Mouse (Mus musculus) NIH3T3 (cell line): ENCODE results near the gene Snai1.

Experiments
- DNase-seq: peaks from one replicate; pipeline ENCODE4 v3.0.0-alpha.2; 2012; ENCODE audit warnings: low read depth

Gene Snai1

DNA sequence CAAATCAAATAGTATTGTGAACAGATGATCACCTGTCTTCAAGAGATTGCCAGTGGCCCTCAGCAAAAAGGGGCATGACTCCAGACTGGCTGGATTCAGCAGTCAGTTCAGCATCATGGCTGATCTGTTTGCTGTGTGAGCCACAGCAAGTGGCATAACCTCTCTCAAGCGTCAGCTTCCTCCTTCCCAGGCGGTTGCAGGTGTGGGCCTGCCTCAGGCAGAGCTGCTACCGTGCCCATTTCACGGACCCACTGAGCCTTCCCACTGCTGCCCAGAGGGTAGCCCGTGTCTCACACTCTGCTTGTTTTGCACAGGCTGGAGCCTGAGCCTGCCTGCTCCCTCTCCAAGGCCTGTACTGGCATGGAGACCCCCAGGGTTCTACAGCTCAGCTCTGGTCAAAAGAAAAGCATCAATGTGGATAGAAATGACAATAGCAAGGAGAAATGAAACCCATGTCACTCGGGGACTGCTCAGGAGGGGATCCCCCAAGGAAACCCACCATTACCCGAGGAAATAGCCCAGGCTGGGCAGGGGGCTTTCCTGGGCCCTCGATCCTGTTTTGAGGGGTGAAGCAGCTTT is 13.4 kb downstream of the Snai1 start:
- DNase-seq, result no peak

DNA sequence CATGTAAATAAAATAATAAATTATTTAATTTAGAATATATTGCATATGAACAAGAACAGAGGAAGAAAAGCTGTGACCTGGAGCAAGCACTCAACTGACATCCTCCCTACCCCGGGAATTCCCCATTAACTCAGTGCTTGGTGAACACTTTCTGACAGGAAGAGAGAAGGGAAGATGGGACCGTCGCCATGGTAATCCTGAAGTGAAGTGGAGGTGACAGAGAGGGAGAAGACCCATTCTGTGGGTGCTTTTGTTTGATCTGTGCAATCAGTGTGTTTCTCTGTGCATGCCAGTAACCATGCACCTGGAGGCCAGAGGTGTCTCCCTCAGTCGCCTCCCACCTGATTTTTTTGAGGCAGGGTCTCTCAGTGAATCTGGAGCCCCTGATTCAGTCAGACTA is 14.3 kb downstream of the Snai1 start:
- DNase-seq, result no peak

DNA sequence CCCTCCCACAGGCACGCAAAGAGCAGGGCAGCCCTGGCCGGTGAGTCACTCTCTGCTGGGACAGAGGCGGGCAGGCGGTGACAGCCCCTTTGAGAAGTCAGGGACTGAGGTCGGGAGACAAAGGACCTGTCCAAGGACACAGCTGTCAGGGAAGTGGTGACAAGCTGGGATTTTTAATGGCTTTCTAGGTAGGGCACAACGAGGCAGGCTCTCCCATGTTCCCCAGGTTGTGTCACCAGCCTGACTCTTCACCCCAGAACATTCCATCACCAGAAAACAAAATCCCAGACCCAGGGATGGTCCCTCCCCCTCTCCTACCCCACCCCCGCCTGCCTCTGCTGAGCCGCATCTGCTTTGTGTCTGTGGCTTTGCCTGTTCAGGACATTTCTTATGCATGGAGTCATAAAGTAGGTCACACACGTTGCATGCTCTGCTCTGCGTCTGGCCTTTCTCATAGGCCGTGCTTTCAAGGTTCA is 15.0 kb downstream of the Snai1 start:
- DNase-seq, result peak; percentile 67

DNA sequence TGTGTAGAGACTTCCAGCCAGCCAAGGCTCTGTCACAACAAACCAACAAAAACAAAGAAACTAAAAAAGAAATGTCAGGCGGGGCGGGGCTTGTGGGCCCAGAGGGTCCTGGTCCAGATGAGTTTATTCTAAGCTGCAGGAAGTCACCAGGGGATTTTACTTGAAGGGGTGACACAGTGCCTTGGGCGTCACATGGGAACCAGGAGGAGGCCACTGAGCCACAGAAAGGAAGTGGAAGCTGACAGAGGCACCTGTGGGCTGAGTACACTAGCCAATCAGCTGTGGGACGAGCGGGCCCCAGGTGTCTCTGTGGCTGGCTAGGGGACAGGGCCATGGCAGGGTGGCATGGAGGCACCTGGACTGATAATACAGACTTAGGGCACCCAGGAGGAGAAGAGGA is 17.8 kb downstream of the Snai1 start:
- DNase-seq, result no peak

DNA sequence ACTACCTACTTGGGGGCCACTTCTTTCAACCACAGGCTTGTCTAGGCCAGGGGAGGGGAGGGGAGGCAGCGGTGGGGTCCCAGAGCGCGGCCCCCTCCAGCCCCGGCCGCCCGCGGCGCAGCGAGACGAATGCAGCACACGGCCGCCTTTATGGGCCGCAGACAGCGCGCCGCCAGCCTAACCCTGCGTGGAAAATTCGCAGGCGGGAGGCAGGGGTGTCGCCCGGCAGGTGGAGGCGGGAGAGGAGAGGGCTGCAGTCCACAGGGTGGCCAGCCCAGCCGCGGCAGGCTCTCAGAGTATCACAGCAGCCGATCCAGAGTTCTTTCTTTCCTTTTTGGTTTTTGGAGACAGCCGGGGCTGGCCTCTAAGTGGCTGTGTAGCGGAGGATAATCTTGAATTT is 21.4 kb downstream of the Snai1 start:
- no peak for DNase-seq

DNA sequence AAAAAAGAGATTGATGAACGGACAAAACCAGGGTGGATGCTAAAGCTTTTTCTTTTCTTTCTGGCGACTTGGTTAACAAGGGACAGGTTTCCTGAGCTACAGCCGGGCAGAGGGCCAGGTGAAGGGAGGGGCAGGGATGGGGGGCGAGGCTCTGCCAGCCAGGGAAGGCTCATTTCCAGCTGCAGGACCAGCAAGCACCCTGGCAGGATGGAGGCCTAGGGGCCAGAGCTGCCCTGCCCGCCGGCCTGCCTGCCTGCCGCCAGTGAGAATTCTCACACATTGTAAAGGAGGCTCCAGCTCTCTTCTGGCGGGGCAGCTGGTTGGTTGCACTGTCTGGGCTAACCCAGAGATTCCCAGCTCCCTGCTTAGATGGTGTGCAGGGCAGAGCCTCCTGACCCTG is 24.1 kb downstream of the Snai1 start:
- peak; percentile 82 for DNase-seq

DNA sequence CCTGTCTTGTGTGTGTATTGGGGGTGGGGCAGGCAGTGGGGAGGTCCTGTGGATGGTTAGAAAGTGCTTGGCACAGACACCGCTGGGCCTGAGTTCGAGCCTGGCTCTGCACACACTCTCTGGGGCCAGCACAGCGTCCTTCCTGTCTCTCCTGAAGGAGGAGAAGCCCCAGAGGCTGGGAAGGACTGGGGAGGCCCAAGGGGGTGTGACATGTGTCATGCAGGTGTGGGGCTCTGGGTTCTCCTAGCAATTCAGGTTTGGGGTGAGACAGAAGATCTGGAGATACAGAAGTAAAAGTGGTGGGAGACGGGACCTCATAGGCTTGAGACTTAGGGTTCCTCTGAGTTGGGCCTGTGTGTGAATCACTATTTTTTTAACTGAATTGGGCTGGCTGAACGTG is 25.0 kb downstream of the Snai1 start:
- DNase-seq, result no peak

DNA sequence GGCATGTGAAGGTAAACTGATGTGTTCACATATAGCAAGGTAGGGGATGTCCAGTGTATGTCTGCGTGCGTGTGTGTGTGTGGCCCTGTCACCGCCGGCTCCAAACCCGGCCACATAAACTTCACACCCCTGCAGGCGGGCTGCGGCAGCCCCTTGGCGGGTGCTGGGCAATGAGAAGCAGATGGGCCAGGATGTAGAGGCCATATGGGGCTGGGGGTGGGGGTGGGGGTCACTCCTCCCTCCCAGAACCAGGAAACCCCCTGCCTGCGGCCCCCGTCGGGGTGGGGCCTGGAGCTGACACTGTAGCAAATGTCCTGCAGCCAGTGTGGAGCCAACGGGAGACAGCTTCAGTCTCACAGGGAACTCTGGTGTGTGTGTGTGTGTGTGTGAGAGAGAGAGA is 25.7 kb downstream of the Snai1 start:
- no peak for DNase-seq

DNA sequence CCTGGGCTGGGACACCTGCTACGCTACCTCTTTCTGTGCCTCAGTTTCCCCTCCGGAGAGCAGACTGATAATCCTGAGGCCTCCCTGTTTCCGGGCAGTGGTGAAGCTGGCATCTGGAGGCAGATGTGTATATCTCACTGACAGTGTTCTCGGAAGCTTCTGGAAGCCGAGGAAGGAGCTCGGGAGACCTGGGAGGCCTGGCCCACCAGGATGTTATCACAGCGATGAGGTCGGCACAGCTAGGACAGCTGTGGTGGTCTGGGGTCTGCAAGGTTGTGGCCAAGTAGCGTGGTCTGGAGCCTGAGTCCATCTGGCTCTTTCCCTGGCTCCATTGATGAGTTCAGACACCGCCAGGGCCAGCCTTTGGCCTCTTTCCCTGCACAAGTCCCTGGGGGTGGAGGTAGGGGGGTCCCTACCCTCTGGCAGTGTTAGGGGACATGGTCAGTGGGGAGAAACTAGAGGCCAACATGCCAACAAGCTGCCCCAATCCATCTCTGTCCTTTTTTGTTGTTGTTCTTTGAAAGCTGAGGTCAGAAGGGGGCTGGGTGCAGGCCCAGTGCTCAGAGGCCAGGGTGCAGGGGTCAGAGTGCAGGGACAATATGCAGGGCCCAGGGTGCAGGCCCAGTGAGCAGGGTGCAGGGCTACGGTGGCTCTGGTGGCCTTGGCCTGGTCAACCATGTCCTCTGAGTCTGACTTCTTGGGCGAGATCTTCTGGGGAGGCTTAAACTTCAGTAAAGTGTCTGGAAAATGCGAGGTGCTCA is 26.7 kb downstream of the Snai1 start:
- DNase-seq, result no peak

DNA sequence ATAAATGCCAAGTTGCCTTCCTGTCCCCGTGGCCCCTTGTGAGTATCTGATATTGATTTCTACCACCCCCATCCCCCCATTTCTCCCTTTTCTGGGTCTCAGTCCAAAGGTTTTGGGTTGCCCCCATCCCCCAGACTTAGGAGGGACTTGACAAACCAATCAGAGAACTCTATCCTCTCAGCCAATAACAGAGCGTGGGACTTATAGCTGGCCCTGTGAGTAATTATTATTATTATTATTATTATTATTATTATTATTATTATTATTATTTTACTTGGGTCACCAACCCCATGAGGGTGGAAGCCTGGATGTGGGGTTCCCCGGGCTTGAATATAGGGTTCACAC is 27.3 kb downstream of the Snai1 start:
- DNase-seq, result no peak

DNA sequence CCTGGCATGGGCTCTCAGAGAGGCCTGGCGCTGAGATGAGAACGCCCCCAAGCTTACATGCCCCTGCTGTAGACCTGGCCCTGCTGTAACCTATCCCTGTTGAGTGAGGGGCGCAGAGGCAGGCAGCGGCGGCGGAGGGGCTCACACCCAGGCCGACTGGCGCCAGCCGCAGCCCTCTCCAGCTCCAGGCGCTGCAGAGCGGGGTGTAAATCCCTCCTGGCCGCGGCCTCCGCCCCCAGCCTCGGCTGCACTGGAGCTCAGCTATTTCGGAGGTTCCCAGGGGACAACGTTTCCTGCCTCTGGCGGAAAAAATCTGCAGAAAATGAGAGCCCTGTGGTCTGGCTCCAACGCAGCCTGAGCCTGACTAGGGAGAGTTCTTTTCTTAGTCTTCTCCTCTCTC is 27.7 kb downstream of the Snai1 start:
- peak; percentile 94 for DNase-seq

DNA sequence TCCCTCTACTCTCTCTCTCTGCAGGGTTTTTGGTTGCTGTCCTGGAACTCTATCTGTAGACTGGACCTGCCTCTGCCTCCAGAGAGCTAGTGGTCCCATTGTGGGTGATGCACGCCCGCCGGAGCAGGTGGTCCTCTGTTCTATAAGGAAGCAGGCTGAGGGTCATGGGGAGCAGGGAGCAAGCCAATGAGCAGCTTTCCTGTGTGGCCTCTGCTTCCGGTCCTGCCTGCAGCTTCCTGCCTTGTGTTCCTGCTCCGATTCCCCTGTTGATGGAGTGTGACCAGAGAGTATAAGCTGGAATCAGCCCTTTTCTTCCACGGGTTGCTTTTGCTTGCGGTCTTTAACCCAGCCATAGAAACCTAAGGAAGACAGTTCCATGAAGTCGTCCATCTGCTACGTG is 30.1 kb downstream of the Snai1 start:
- no peak for DNase-seq

DNA sequence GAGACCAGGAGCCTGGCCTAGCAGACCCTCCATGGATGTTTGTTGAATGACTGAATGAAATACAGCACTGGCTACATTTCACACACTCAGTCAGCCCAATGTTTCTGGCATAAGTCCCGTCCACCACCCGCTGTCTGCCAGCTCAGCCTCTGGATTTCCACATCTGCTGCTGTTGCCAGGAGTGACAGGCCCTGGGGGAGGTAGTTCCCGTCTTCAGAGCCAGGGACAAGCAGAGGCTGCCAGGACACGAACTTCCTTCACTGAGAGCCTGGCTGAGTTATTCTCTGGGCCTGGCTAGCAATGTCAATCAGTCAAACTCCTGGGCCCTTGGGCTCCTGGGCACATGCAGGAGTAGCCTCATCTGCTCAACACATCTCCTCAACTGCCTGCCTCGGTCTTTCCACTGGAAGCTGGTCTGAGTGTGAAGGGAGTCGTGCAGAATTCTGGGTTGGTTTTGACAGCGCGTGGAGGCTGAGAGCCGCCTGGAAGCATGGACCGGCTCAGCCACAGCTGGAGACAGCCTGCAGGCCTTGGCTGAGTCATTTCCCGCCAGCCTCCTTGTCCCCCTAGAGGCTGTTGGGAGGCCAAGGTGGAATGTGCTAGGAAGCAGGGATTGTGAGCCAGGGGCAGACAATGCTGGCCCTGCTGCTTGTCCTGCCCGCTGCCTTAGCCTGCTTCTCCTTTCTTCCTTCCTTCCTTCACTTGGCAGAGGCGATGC is 32.1 kb downstream of the Snai1 start:
- DNase-seq, result peak; percentile 97

DNA sequence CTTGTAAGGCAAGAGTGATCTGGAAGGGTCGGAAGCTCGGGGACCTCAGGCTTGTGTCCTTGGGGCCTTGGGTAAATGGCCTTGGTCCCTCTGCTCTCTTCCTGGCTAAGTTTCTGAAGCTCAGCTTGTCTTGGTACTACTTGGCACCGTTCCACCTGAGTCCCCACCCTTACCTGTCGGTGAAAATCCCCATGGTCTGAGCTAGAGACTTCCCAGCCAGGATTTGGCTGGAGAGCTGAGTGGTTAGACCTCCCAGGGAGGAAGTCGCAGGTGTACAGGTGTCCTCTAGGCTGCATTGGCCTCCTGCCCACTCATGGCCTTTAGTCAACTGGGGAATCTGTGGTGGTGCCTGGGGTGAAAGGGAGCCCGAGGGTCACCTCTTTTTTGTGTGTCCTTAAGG is 32.8 kb downstream of the Snai1 start:
- DNase-seq, result no peak

DNA sequence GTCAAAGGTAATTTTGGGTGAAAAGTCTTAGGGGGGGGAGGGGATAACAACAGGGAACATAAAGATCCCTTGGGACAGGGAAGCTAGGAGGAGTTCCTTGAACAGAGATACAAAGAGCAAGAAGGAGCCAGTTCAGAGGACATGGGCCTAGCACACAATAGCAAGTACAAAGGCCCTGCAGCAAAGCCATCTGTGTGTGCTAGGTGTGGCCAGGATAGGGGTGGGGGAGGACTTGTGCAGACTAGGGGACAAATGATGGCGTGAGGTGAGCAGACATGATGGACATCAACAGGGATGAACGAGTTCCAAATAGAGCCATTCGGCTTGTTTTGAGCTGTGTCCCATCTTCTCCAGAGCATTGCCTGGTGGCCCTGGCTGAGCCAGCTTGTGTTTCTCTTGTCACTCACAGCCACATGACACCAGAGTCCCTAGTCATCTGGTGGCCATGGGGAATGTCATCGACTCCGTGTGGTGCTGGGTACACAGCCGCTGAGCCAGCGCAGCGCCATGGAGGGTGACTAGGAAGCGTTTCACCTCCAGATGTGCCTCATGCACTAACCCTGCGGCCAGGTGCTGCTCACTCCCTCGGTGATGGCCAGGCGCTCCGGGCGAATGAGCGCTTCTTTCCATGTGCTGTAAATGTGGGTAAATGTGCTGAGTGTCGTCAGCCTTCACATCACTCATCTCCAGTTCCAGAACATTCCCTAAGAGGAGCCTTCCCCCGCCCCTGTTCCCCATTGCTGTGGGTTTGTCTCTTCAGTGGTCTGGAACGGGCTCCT is 33.6 kb downstream of the Snai1 start:
- DNase-seq, result no peak

DNA sequence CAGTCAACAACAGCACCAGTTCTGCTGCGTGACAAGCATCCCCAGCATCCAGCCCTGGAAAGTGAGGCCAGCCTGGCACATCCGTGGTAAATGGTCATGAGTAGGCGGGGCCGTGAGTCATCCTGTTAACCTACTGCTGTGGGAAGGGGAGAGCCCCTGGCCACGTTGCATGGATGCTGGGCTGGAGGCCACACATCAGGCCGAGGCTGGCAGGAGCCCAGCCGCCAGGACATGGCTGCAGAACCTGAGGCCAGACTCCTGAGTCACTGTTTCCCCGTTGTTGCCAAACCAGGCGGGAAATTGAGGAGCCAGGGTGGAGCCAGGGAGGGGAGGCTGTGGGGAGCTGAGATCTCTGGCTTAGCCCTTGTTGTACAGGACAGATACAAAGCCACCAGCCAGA is 36.8 kb downstream of the Snai1 start:
- peak; percentile 99 for DNase-seq

DNA sequence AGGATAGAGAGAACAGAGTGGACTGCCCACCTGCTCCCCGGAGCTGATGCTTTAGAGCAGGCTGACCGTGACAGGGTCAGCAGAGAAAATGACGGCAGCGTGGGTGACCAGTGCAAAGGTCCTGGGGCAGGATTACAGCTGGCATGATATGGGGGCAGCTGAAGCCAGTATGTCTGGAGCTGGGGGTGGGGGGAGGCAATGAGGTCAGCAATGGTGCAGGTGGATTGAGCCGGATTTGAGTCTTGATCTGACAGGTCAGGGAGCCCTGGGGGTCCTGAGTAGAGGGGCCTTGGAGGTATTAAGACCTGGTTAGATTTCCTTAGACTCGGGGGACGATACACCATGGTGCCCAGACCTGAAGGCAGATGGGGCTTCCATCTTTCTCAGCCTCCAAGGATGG is 37.6 kb downstream of the Snai1 start:
- DNase-seq, result no peak

DNA sequence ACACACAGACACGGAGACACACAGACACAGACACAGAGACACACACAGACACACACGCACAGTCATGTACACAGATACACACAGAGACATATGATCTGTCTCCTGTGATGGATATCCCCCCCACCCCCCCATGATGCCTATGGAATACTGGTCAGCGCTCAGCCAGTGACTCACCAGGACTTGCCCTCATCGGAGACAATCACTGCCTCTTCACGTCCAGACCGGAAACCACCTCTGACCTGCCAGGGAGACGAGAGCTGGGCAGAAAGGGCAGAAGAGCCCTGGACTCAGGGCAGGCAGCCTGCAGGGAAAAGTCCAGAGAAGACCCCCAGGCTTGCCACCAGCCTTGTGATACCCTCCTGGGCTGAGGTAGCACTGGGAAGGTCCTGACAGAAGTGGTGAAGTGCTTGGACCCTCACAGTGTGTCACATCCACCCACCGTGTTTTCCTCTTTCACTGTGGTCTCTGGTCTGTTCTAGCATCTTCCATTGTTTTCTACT is 38.2 kb downstream of the Snai1 start:
- peak; percentile 73 for DNase-seq

DNA sequence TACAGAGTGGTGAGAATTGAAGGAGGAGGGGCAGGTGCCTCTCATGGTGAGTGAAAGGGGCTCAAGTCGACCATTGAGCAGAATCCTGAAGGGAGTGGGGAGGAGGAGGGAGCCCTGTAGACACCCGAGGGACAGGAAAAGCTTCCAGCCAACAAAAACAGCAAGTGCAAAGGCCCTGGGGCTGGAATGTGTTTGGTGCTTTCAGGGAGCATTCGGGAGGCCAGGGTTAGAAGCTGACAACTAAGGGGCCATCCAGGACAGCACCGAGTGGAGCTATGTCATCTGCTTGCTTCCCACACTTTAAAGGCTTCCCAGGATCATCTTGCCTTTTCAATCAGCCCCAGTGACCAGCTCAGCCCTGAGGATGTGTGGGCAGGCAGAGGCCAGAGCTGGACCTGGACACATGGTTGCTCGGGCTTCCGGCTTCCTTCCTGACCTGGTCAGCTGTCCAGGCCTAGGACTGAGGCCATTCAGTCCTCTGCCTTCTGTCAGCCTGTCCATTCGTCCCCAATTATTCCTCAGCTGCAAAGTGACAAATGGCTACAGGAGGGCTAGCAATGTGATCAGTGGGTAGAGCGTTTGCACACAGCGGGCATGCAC is 39.3 kb downstream of the Snai1 start:
- DNase-seq, result no peak

DNA sequence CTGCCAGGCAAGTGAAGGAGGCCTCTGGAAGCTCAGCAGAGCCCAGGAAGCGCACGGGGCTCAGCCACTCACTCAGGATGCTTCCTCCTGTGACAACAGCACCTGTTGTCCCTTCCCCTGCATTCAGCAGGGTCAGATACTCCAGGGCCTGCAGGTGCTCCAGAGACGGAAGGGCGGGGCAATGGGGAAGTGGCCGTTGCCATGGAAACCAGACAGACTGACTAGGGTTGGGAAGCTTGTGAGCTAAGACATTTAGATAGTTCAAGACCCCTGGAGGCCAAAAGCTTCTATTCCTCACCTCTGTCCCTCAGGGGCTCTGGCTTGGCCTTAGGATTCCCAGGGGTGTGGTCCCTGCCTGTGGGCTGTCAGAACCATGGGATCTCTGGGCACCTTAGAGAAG is 40.5 kb downstream of the Snai1 start:
- no peak for DNase-seq

DNA sequence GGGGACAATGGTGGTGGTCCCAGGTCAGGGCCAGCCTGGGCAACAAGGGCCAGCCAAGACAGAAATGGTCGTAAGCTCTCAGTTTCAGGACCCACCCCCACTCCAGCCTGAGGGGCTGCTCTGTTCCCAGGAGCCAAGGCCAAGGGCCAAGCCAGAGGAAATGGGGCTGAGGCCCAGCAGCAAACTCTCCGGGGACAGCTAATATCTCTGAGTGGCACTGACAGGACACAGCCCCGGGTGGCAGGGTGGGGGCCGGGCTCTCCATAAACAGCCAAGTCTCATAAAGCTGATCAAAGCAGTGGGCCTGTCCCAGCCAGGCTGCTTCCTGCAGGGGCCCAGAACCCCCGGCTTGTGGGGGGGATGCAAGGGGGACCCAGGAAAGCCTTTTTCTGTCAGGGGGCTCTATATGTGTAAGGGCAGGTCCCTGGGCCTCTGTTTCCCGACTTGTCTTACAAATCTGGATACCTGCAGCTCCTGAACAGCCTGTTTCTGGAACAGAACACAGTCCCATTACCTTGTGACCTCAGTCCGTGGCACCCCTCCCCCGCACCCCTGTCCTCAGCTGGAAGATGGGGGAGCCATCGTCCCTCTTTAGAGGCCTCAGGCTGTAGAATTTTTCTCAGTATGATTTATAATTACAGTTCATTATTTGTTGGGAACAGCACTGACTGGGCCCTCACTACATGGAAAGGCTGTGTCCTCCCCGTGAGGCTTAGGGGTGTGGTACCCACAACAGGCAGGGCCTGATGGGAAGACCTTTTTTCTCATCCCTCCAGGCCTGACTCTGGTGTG is 45.4 kb downstream of the Snai1 start:
- no peak for DNase-seq
